Mouse (Mus musculus): ENCODE measurements around the gene Ptpn18. TPM values are rescaled to one million over a fixed set of nuclear protein-coding genes. Genes with fewer than 3 reads are reported as not detected.

Gene Ptpn18
- polyA plus RNA-seq, 1 experiment from 2014 or later = 29.4 TPM

GRCm38 (mm10) chr1:34460061-34460441, 489 bp downstream of the Ptpn18 start:
- H3K4me2 ChIP-seq (replicated peaks; ENCODE audit: low read depth) = peak overlapping the region; percentile 86
- H3K27me3 ChIP-seq (ENCODE audit: control insufficient read depth, insufficient read depth, low read length) = no peaks in the 10 kb centered on the region
- H3K4me3 ChIP-seq (ENCODE audit: low read depth, low read length) = peak overlapping the region; percentile 52
- no peaks in the 10 kb centered on the region for H3K36me3 ChIP-seq (ENCODE audit: control insufficient read depth, insufficient read depth, low read length)
- H3K9ac ChIP-seq (ENCODE audit: low read length) = peak overlapping the region; percentile 56
- peak; percentile 70 for DNase-seq (ENCODE audit: low spot score)
- 2% methylated on average over 15 of the region's 15 CpGs for WGBS
- TF ChIP-seq EP300 (optimal IDR thresholded peaks at IDR 0.05) (no peak), CTCF (IDR thresholded peaks at IDR 0.05; ENCODE audit: low read depth) (no peak)
- peak; percentile 69 for ATAC-seq (ENCODE audit: low FRiP score, low TSS enrichment)
- H3K9me3 ChIP-seq (ENCODE audit: control insufficient read depth, low read length) = no peaks in the 10 kb centered on the region
- no peaks in the 10 kb centered on the region; the same call in 1 of the 2 replicates for H3K4me1 ChIP-seq (replicated peaks; ENCODE audit: control insufficient read depth, insufficient read depth)
- H3K27ac ChIP-seq (replicated peaks) = peak overlapping the region; percentile 67; the same call in 1 of the 2 replicates

GRCm38 (mm10) chr1:34462766-34463165, 3.2 kb downstream of the Ptpn18 start:
- ATAC-seq (ENCODE audit: low FRiP score, low TSS enrichment) = peak; percentile 25; the same call in 1 of the 2 replicates
- Histone ChIP-seq H3K27ac (replicated peaks) (no peak overlapping the region), H3K9me3 (ENCODE audit: control insufficient read depth, low read length) (no peaks in the 10 kb centered on the region), H3K27me3 (ENCODE audit: control insufficient read depth, insufficient read depth, low read length) (no peaks in the 10 kb centered on the region), H3K4me1 (replicated peaks; ENCODE audit: control insufficient read depth, insufficient read depth) (no peaks in the 10 kb centered on the region; the same call in 1 of the 2 replicates), H3K4me2 (replicated peaks; ENCODE audit: low read depth) (no peak overlapping the region), H3K4me3 (ENCODE audit: low read depth, low read length) (no peak overlapping the region), H3K36me3 (ENCODE audit: control insufficient read depth, insufficient read depth, low read length) (no peaks in the 10 kb centered on the region), H3K9ac (ENCODE audit: low read length) (no peak overlapping the region)
- TF ChIP-seq EP300 (optimal IDR thresholded peaks at IDR 0.05) (no peak), CTCF (IDR thresholded peaks at IDR 0.05; ENCODE audit: low read depth) (peak; percentile 75)
- peak; percentile 83 for DNase-seq (ENCODE audit: low spot score)
- 20% methylated on average over 7 of the region's 7 CpGs for WGBS

GRCm38 (mm10) chr1:34464310-34464817, 4.8 kb downstream of the Ptpn18 start:
- DNase-seq (ENCODE audit: low spot score) (no peak), ATAC-seq (ENCODE audit: low FRiP score, low TSS enrichment) (no peak)
- whole genome bisulfite sequencing = 80% methylated on average over 8 of the region's 8 CpGs
- Histone ChIP-seq H3K27me3 (ENCODE audit: control insufficient read depth, insufficient read depth, low read length) (no peaks in the 10 kb centered on the region), H3K9ac (ENCODE audit: low read length) (no peak overlapping the region), H3K4me1 (replicated peaks; ENCODE audit: control insufficient read depth, insufficient read depth) (no peaks in the 10 kb centered on the region; the same call in 1 of the 2 replicates), H3K4me3 (ENCODE audit: low read depth, low read length) (no peak overlapping the region), H3K9me3 (ENCODE audit: control insufficient read depth, low read length) (no peaks in the 10 kb centered on the region), H3K27ac (replicated peaks) (no peak overlapping the region), H3K4me2 (replicated peaks; ENCODE audit: low read depth) (no peak overlapping the region), H3K36me3 (ENCODE audit: control insufficient read depth, insufficient read depth, low read length) (no peaks in the 10 kb centered on the region)
- TF ChIP-seq CTCF (IDR thresholded peaks at IDR 0.05; ENCODE audit: low read depth) (no peak), EP300 (optimal IDR thresholded peaks at IDR 0.05) (no peak)

- Histone ChIP-seq H3K9me3 (ENCODE audit: control insufficient read depth, low read length) (no peaks in the 10 kb centered on the region), H3K27ac (replicated peaks) (no peak overlapping the region), H3K9ac (ENCODE audit: low read length) (no peak overlapping the region), H3K4me3 (ENCODE audit: low read depth, low read length) (no peak overlapping the region), H3K4me1 (replicated peaks; ENCODE audit: control insufficient read depth, insufficient read depth) (no peaks in the 10 kb centered on the region), H3K36me3 (ENCODE audit: control insufficient read depth, insufficient read depth, low read length) (no peaks in the 10 kb centered on the region), H3K4me2 (replicated peaks; ENCODE audit: low read depth) (no peak overlapping the region), H3K27me3 (ENCODE audit: control insufficient read depth, insufficient read depth, low read length) (no peaks in the 10 kb centered on the region)
- no peak for ATAC-seq (ENCODE audit: low FRiP score, low TSS enrichment)
- TF ChIP-seq CTCF (IDR thresholded peaks at IDR 0.05; ENCODE audit: low read depth) = no peak
- TF ChIP-seq EP300 (optimal IDR thresholded peaks at IDR 0.05) = no peak
- 60% methylated on average over 6 of the region's 6 CpGs for WGBS
- no peak for DNase-seq (ENCODE audit: low spot score)
These were observed 5.9 kb downstream of the Ptpn18 start for GRCm38 (mm10) chr1:34465445-34465844.

GRCm38 (mm10) chr1:34468051-34468450, 8.5 kb downstream of the Ptpn18 start:
- Histone ChIP-seq H3K4me3 (ENCODE audit: low read depth, low read length) (no peak overlapping the region), H3K27ac (replicated peaks) (no peak overlapping the region), H3K27me3 (ENCODE audit: control insufficient read depth, insufficient read depth, low read length) (no peaks in the 10 kb centered on the region), H3K9me3 (ENCODE audit: control insufficient read depth, low read length) (no peaks in the 10 kb centered on the region), H3K36me3 (ENCODE audit: control insufficient read depth, insufficient read depth, low read length) (no peaks in the 10 kb centered on the region), H3K4me2 (replicated peaks; ENCODE audit: low read depth) (no peak overlapping the region), H3K4me1 (replicated peaks; ENCODE audit: control insufficient read depth, insufficient read depth) (no peaks in the 10 kb centered on the region), H3K9ac (ENCODE audit: low read length) (no peak overlapping the region)
- no peak for DNase-seq (ENCODE audit: low spot score)
- 63% methylated on average over 3 of the region's 3 CpGs for WGBS
- no peak for ATAC-seq (ENCODE audit: low FRiP score, low TSS enrichment)
- TF ChIP-seq EP300 (optimal IDR thresholded peaks at IDR 0.05) = no peak
- no peak for TF ChIP-seq CTCF (IDR thresholded peaks at IDR 0.05; ENCODE audit: low read depth)

GRCm38 (mm10) chr1:34468500-34468899, 8.9 kb downstream of the Ptpn18 start:
- no peak for ATAC-seq (ENCODE audit: low FRiP score, low TSS enrichment)
- no peaks in the 10 kb centered on the region for H3K9me3 ChIP-seq (ENCODE audit: control insufficient read depth, low read length)
- no peak overlapping the region for H3K27ac ChIP-seq (replicated peaks)
- no peaks in the 10 kb centered on the region for H3K27me3 ChIP-seq (ENCODE audit: control insufficient read depth, insufficient read depth, low read length)
- DNase-seq (ENCODE audit: low spot score) = no peak
- H3K4me3 ChIP-seq (ENCODE audit: low read depth, low read length) = no peak overlapping the region
- WGBS = 68% methylated on average over 4 of the region's 4 CpGs
- no peak overlapping the region for H3K9ac ChIP-seq (ENCODE audit: low read length)
- TF ChIP-seq EP300 (optimal IDR thresholded peaks at IDR 0.05) (no peak), CTCF (IDR thresholded peaks at IDR 0.05; ENCODE audit: low read depth) (no peak)
- H3K36me3 ChIP-seq (ENCODE audit: control insufficient read depth, insufficient read depth, low read length) = no peaks in the 10 kb centered on the region
- no peak overlapping the region for H3K4me2 ChIP-seq (replicated peaks; ENCODE audit: low read depth)
- H3K4me1 ChIP-seq (replicated peaks; ENCODE audit: control insufficient read depth, insufficient read depth) = no peaks in the 10 kb centered on the region
